Mouse (Mus musculus): ENCODE results near the gene Atp6v0a2.

DNA sequence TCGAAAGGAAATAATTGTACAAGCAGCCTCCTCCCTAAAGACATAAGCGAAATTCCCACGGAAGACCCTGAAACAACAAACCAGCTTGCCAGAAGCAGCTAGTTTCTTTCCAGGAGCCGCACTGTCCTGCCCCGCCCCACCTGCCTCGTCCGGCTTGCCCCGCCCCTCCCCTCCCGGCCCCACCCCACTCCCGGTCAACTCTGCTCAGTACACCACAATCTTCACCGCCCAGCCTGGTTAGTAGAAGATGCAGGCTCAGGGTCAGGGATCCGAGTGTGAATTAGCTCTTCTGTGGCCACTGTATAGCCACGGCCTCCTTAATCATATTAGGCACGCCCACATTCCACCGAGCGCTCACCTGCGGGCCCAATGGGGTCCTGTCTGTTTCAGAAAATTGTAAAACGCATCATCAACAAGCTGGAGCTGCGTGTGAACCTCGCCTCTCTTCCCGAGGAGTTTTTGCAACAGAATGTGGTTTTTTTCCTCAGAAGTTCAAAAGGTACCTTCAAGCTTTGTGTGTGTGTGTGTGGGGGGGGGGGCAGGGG lies 101.4 kb downstream of the Atp6v0a2 start:
- TF ChIP-seq CTCF (IDR thresholded peaks at IDR 0.05; ENCODE audit: low read depth, low read length) (no peak), POLR2A (IDR thresholded peaks at IDR 0.05; ENCODE audit: borderline replicate concordance, low read depth, low read length) (no peak)

Measured in bone marrow macrophage, adult 2 months (primary cell).